In genomic region chr1:183115076-183115475, GRCm38 (mm10) we compare ENCODE assay signal across 27 mouse cellular contexts.
DNase-seq lines count a peak whose midpoint lies in the region; ATAC-seq and TF ChIP-seq lines count a peak whose summit lies in the region.
"Had no signal": no experiment of that assay in that cellular context is flagged by ENCODE, and none has a peak within 500 bp of the region (broad histone marks: within the 10 kb centered on the region; RNA-seq: fewer than 3 reads in every experiment).

No protein-coding gene starts in this region.

- H3K27ac ChIP-seq in intestine, embryonic 15.5 days, result peak overlapping the region; percentile 27; the same call in 1 of the 2 replicates
- H3K27ac ChIP-seq in intestine, embryonic 16.5 days (ENCODE audit: low read length), result no peak overlapping the region
- H3K27ac ChIP-seq in lung, embryonic 14.5 days (ENCODE audit: low read depth), result no peak overlapping the region
- no peak overlapping the region for H3K27ac ChIP-seq in thymus, adult 2 months (ENCODE audit: control insufficient read depth, insufficient read depth, low read length)
- H3K27ac ChIP-seq: forebrain, embryonic 12.5 days; forebrain, embryonic 15.5 days; heart, adult 2 months; heart, embryonic 10.5 days; heart, embryonic 13.5 days; hindbrain, embryonic 14.5 days had no signal

- ATAC-seq in intestine, embryonic 15.5 days, result no peak
- ATAC-seq in intestine, embryonic 16.5 days, result no peak
- ATAC-seq in lung, embryonic 14.5 days (ENCODE audit: insufficient read depth), result no peak
- ATAC-seq: activated CD4-positive, CD25-positive, alpha-beta regulatory T cell, adult 4 months; forebrain, embryonic 15.5 days had no signal

- H3K4me2 ChIP-seq in intestine, embryonic 15.5 days (replicated peaks), result no peak overlapping the region
- no peak overlapping the region for H3K4me2 ChIP-seq in intestine, embryonic 16.5 days (ENCODE audit: low read depth, low read length)
- H3K4me2 ChIP-seq in lung, embryonic 14.5 days, result no peak overlapping the region
- H3K4me2 ChIP-seq: embryonic facial prominence, embryonic 13.5 days; forebrain, embryonic 12.5 days; forebrain, embryonic 15.5 days; heart, embryonic 13.5 days; hindbrain, embryonic 14.5 days had no signal

- TF ChIP-seq CTCF in lung, embryonic 14.5 days (IDR thresholded peaks at IDR 0.05; ENCODE audit: low read depth), result no peak
- no peak for TF ChIP-seq CTCF in thymus, adult 2 months (IDR thresholded peaks at IDR 0.05; ENCODE audit: borderline replicate concordance, control insufficient read depth, extremely low read depth, insufficient read depth, low read length, poor library complexity)

- no peaks in the 10 kb centered on the region for H3K27me3 ChIP-seq in intestine, embryonic 15.5 days (replicated peaks)
- no peaks in the 10 kb centered on the region for H3K27me3 ChIP-seq in intestine, embryonic 16.5 days (replicated peaks; ENCODE audit: control insufficient read depth, insufficient read depth, low read length)
- H3K27me3 ChIP-seq in lung, embryonic 14.5 days (ENCODE audit: insufficient read depth, low read length), result no peaks in the 10 kb centered on the region
- no peaks in the 10 kb centered on the region for H3K27me3 ChIP-seq in thymus, adult 2 months (ENCODE audit: control insufficient read depth, insufficient read depth, low read length)
- H3K27me3 ChIP-seq: embryonic facial prominence, embryonic 13.5 days; forebrain, embryonic 12.5 days; forebrain, embryonic 15.5 days; heart, embryonic 13.5 days had no signal

- no peak for TF ChIP-seq POLR2A in thymus, adult 2 months (IDR thresholded peaks at IDR 0.05; ENCODE audit: control insufficient read depth, extremely low read depth, insufficient read depth, low read length, poor library complexity)

- H3K36me3 ChIP-seq in intestine, embryonic 15.5 days, result no peaks in the 10 kb centered on the region
- no peaks in the 10 kb centered on the region for H3K36me3 ChIP-seq in intestine, embryonic 16.5 days (ENCODE audit: control insufficient read depth, insufficient read depth, low read length)
- H3K36me3 ChIP-seq in lung, embryonic 14.5 days (ENCODE audit: insufficient read depth), result no peaks in the 10 kb centered on the region
- no peaks in the 10 kb centered on the region for H3K36me3 ChIP-seq in thymus, adult 2 months (ENCODE audit: control insufficient read depth, insufficient read depth, low read length)
- H3K36me3 ChIP-seq: embryonic facial prominence, embryonic 10.5 days; embryonic facial prominence, embryonic 13.5 days; forebrain, embryonic 12.5 days; forebrain, embryonic 15.5 days; heart, embryonic 10.5 days; heart, embryonic 13.5 days had no signal

- H3K4me1 ChIP-seq in intestine, embryonic 15.5 days (replicated peaks), result peaks cover 16% of the 10 kb centered on the region
- peaks cover 11% of the 10 kb centered on the region for H3K4me1 ChIP-seq in intestine, embryonic 16.5 days (ENCODE audit: control insufficient read depth, insufficient read depth, low read length)
- H3K4me1 ChIP-seq in lung, embryonic 14.5 days (ENCODE audit: insufficient read depth), result peaks cover 24% of the 10 kb centered on the region
- peaks cover 28% of the 10 kb centered on the region for H3K4me1 ChIP-seq in thymus, adult 2 months (replicated peaks; ENCODE audit: control insufficient read depth, insufficient read depth, low read length)

- peak; percentile 6 for DNase-seq in lung, embryonic 14.5 days
- DNase-seq in lung, postnatal 10 days, result no peak
- DNase-seq in thymus, postnatal 4 days, result peak; percentile 50
- no peak for DNase-seq in thymus, adult 2 months
- DNase-seq in heart, adult 18-20 months, result no peak
- DNase-seq: adrenal gland, adult 8-10 months; adrenal gland, postnatal 25 days; cerebellum, adult 11-12 months; cerebellum, adult 8-10 months; cerebellum, postnatal 10 days; cerebellum, postnatal 36 days; embryo, embryonic 11 days; gastrocnemius, postnatal 25 days; heart, adult 2 months; heart, postnatal 14 days; heart, postnatal 4 days had no signal

- no peak overlapping the region for H3K9ac ChIP-seq in intestine, embryonic 15.5 days
- H3K9ac ChIP-seq in intestine, embryonic 16.5 days (ENCODE audit: low read depth, low read length), result no peak overlapping the region
- H3K9ac ChIP-seq in lung, embryonic 14.5 days, result no peak overlapping the region
- H3K9ac ChIP-seq: embryonic facial prominence, embryonic 13.5 days; forebrain, embryonic 12.5 days; forebrain, embryonic 15.5 days; heart, embryonic 13.5 days; hindbrain, embryonic 14.5 days had no signal

- H3K4me3 ChIP-seq in intestine, embryonic 15.5 days (replicated peaks), result no peak overlapping the region
- no peak overlapping the region for H3K4me3 ChIP-seq in intestine, embryonic 16.5 days (ENCODE audit: low read length)
- no peak overlapping the region for H3K4me3 ChIP-seq in lung, embryonic 14.5 days (ENCODE audit: low read depth, low read length)
- no peak overlapping the region for H3K4me3 ChIP-seq in thymus, adult 2 months (ENCODE audit: control insufficient read depth, insufficient read depth, low read length)
- H3K4me3 ChIP-seq: embryonic facial prominence, embryonic 10.5 days; embryonic facial prominence, embryonic 13.5 days; erythroblast, embryonic 14.5 days; forebrain, embryonic 12.5 days; forebrain, embryonic 15.5 days; heart, adult 2 months; heart, embryonic 10.5 days; heart, embryonic 13.5 days had no signal

- WGBS in intestine, embryonic 15.5 days, result 76% methylated on average over 7 of the region's 7 CpGs
- 79% methylated on average over 7 of the region's 7 CpGs for WGBS in intestine, embryonic 16.5 days
- 79% methylated on average over 7 of the region's 7 CpGs for WGBS in lung, embryonic 14.5 days
- WGBS in thymus, adult 2 months, result 73% methylated on average over 7 of the region's 7 CpGs

- H3K9me3 ChIP-seq in intestine, embryonic 15.5 days, result no peaks in the 10 kb centered on the region
- no peaks in the 10 kb centered on the region for H3K9me3 ChIP-seq in intestine, embryonic 16.5 days (ENCODE audit: control insufficient read depth, low read length)
- no peaks in the 10 kb centered on the region for H3K9me3 ChIP-seq in lung, embryonic 14.5 days (ENCODE audit: low read depth, low read length)
- H3K9me3 ChIP-seq: embryonic facial prominence, embryonic 10.5 days; embryonic facial prominence, embryonic 13.5 days; forebrain, embryonic 12.5 days; forebrain, embryonic 15.5 days; heart, embryonic 10.5 days; heart, embryonic 13.5 days had no signal

Comparison
In these comparisons a context has a peak if more than half of its experiments do, and no peak if none do; other contexts are left out.
1. DNase-seq: peak in lung, embryonic 14.5 days (single experiment) and thymus, postnatal 4 days (single experiment); none in lung, postnatal 10 days (single experiment), thymus, adult 2 months (single experiment) and heart, adult 18-20 months (0 of 2).